Mouse (Mus musculus) ES-E14 (cell line): Measurements from ENCODE around the gene Gm49450. TPM values are rescaled to one million over a fixed set of nuclear protein-coding genes. Genes with fewer than 3 reads are reported as not detected.
A peak's percentile ranks its signal among the peaks of the same experiment; 100 is the strongest.

Source experiments
- DNase-seq: peaks from one replicate; pipeline ENCODE4 v3.0.0-alpha.2; 2013; ENCODE audit warnings: low read depth, low spot score
- H3K27ac ChIP-seq: 2 replicates; pipeline ENCODE4 v1.5.1; 2012; ENCODE audit warnings: low read depth, mild to moderate bottlenecking, low read length, moderate library complexity, mixed read lengths; ENCODE audit not compliant: poor library complexity, insufficient read depth, severe bottlenecking
- H3K36me3 ChIP-seq: 2 replicates; pipeline ENCODE4 v1.6.1; 2012; ENCODE audit warnings: mild to moderate bottlenecking, low read length, moderate library complexity, mixed read lengths; ENCODE audit not compliant: control insufficient read depth, poor library complexity, insufficient read depth, severe bottlenecking
- H3K4me1 ChIP-seq, 2 experiments: fragments of 150-350 bp in 1 of 2; sonication (generic) in 1 of 2; 2 replicates each; pipeline ENCODE4 v1.6.1; 2012; ENCODE audit warnings: low read length in 2 of 2, mild to moderate bottlenecking in 1 of 2, mixed read lengths in 1 of 2; ENCODE audit not compliant: control insufficient read depth in 2 of 2, insufficient read depth in 2 of 2, poor library complexity in 1 of 2
- H3K4me3 ChIP-seq, 2 experiments: fragments of 150-350 bp in 1 of 2; sonication (generic) in 1 of 2; 2 replicates each; pipeline ENCODE4 v1.5.1; 2012; ENCODE audit warnings: low read length in 2 of 2, low read depth in 1 of 2, mild to moderate bottlenecking in 1 of 2, mixed read lengths in 1 of 2; ENCODE audit not compliant: insufficient read depth in 1 of 2, poor library complexity in 1 of 2, severe bottlenecking in 1 of 2
- H3K9ac ChIP-seq: 2 replicates; pipeline ENCODE4 v1.6.1; 2012; ENCODE audit warnings: low read depth, mild to moderate bottlenecking, low read length, mixed read lengths; ENCODE audit not compliant: poor library complexity, insufficient read depth, severe bottlenecking
- H3K9me3 ChIP-seq: fragments of 150-350 bp; sonication (generic); 2 replicates; pipeline ENCODE4 v1.6.1; 2012; ENCODE audit warnings: low read depth, mild to moderate bottlenecking, low read length; ENCODE audit not compliant: control insufficient read depth, insufficient read depth
- CHD2 ChIP-seq: IDR thresholded peaks from 2 replicates; pipeline ENCODE4 v1.6.1; 2014; ENCODE audit warnings: mild to moderate bottlenecking, low read depth, low read length, inconsistent platforms
- HCFC1 ChIP-seq: IDR thresholded peaks from 2 replicates; pipeline ENCODE4 v1.6.1; 2012; ENCODE audit warnings: low read length, inconsistent platforms, borderline replicate concordance; ENCODE audit not compliant: insufficient read depth
- MAFK ChIP-seq: IDR thresholded peaks from 2 replicates; pipeline ENCODE4 v1.6.1; 2014; ENCODE audit warnings: mild to moderate bottlenecking, low read depth, low read length, inconsistent platforms; ENCODE audit not compliant: insufficient read depth
- ZC3H11A ChIP-seq: IDR thresholded peaks from 2 replicates; pipeline ENCODE4 v1.6.1; 2012; ENCODE audit warnings: low read depth, mild to moderate bottlenecking, inconsistent platforms, low read length, borderline replicate concordance
- ZNF384 ChIP-seq: IDR thresholded peaks from 2 replicates; pipeline ENCODE4 v1.6.1; 2012; ENCODE audit warnings: low read depth, low read length, inconsistent platforms
- in situ Hi-C, 2 experiments: fragments of 600-800 bp; cut with MboI; formaldehyde crosslinking; loops; one replicate each; pipeline ENCODE4 v1.15.1; 2025; ENCODE audit warnings: low sequenced_read_pairs in 2 of 2, inconsistent platforms in 1 of 2; ENCODE audit not compliant: unreplicated experiment in 2 of 2
- total RNA-seq: library from RNA; depleted of rRNA; stranded (reverse); fragments of 300-350 nt; gene quantifications from 2 replicates; pipeline ENCODE4 v1.2.3, GENCODE M21; 2012

Gm49450 gene
- total RNA-seq, 1 experiment = not detected

GRCm38 (mm10) chr15:98969372-98970101 lies 16.2 kb upstream of the Gm49450 start:
- no peaks in the 10 kb centered on the region for H3K9me3 ChIP-seq
- peak overlapping the region; percentile 88 for H3K27ac ChIP-seq
- peak overlapping the region; percentile 30; the same call in 1 of the 2 replicates for H3K9ac ChIP-seq
- H3K4me1 ChIP-seq = peaks cover 6 to 11% of the 10 kb centered on the region in 2 experiments
- no peak for DNase-seq
- in situ Hi-C loops = no loop called here
- TF ChIP-seq ZNF384 = no peak
- TF ChIP-seq MAFK = peak; percentile 33; the same call in 1 of the 2 replicates
- no peak for TF ChIP-seq CHD2
- no peak for TF ChIP-seq ZC3H11A
- TF ChIP-seq HCFC1 = no peak
- H3K4me3 ChIP-seq = peak overlapping the region; percentile 6 to 19; a peak in 2 of 4 replicates
- no peaks in the 10 kb centered on the region for H3K36me3 ChIP-seq

GRCm38 (mm10) chr15:98968701-98969371 lies 15.5 kb upstream of the Gm49450 start:
- peak; percentile 86 for DNase-seq
- in situ Hi-C loops = no loop called here
- H3K27ac ChIP-seq = peak overlapping the region; percentile 89
- H3K4me3 ChIP-seq = peak overlapping the region in 1 of 2 experiments; percentile 6; a peak in 1 of 4 replicates
- peaks cover 6 to 11% of the 10 kb centered on the region in 2 experiments for H3K4me1 ChIP-seq
- 0 out of 2 replicates have a peak overlapping the region, but pooled peaks have one; percentile 40 for H3K9ac ChIP-seq
- H3K36me3 ChIP-seq = no peaks in the 10 kb centered on the region
- peak; percentile 39; the same call in 1 of the 2 replicates for TF ChIP-seq MAFK
- TF ChIP-seq ZC3H11A = no peak
- 0 out of 2 replicates have a peak, but pooled peaks have one; percentile 35 for TF ChIP-seq HCFC1
- peak; percentile 72 for TF ChIP-seq CHD2
- no peak for TF ChIP-seq ZNF384
- H3K9me3 ChIP-seq = no peaks in the 10 kb centered on the region

- 0 out of 4 replicates have a peak, but pooled peaks cover 0 to 2% of the 10 kb centered on the region in 2 experiments for H3K4me1 ChIP-seq
- no peaks in the 10 kb centered on the region for H3K9me3 ChIP-seq
- in situ Hi-C loops = no loop called here
- no peak for TF ChIP-seq CHD2
- no peak for TF ChIP-seq HCFC1
- TF ChIP-seq ZNF384 = no peak
- TF ChIP-seq MAFK = no peak
- no peak for TF ChIP-seq ZC3H11A
- H3K4me3 ChIP-seq = no peak overlapping the region
- no peaks in the 10 kb centered on the region for H3K36me3 ChIP-seq
- no peak for DNase-seq
- no peak overlapping the region for H3K9ac ChIP-seq
- no peak overlapping the region for H3K27ac ChIP-seq
These were observed 6.2 kb upstream of the Gm49450 start for GRCm38 (mm10) chr15:98959531-98959930.

GRCm38 (mm10) chr15:98958901-98959420 lies 5.6 kb upstream of the Gm49450 start:
- in situ Hi-C loops = no loop called here
- Histone ChIP-seq H3K4me3 (no peak overlapping the region), H3K9ac (no peak overlapping the region), H3K36me3 (no peaks in the 10 kb centered on the region), H3K9me3 (no peaks in the 10 kb centered on the region), H3K27ac (no peak overlapping the region), H3K4me1 (peaks cover 0 to 3% of the 10 kb centered on the region in 2 experiments; a peak in 1 of 4 replicates)
- DNase-seq = no peak
- TF ChIP-seq HCFC1 = no peak
- no peak for TF ChIP-seq CHD2
- no peak for TF ChIP-seq ZNF384
- no peak for TF ChIP-seq MAFK
- TF ChIP-seq ZC3H11A = no peak
